Mouse (Mus musculus): ENCODE results near the gene Cpne4.
A peak's percentile ranks its signal among the peaks of the same experiment; 100 is the strongest.

Gene Cpne4

GRCm38 (mm10) chr9:104546986-104547385 is at the start of gene Cpne4:
TSS of gene Cpne4 (plus strand) at chr9:104547286.
- DNase-seq = no peak

GRCm38 (mm10) chr9:104515187-104515586 is 31.9 kb upstream of the Cpne4 start:
- DNase-seq = no peak

DNA sequence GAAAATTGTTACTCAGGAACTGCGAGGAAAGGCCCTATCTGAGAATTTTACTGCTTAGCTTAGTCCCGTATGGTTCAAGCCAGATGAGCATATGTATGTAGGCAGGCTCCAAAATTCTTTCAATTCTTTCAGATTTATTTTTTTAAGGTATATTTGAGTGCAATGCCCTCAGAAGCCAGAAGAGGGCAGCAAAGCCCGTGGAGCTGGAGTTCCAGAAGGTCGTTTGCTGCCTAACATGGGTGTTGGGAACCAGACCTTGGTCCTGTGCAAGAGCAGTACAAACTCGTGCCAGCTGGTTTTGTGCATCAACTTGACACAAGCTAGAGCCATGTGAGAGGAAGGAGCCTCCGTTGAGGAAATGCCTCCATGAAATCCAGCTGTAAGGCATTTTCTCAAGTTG is 11.6 kb upstream of the Cpne4 start:
- no peak for DNase-seq

GRCm38 (mm10) chr9:104565815-104566214 is 18.7 kb downstream of the Cpne4 start:
- DNase-seq = no peak

GRCm38 (mm10) chr9:104566468-104566867 is 19.4 kb downstream of the Cpne4 start:
- DNase-seq = no peak

DNA sequence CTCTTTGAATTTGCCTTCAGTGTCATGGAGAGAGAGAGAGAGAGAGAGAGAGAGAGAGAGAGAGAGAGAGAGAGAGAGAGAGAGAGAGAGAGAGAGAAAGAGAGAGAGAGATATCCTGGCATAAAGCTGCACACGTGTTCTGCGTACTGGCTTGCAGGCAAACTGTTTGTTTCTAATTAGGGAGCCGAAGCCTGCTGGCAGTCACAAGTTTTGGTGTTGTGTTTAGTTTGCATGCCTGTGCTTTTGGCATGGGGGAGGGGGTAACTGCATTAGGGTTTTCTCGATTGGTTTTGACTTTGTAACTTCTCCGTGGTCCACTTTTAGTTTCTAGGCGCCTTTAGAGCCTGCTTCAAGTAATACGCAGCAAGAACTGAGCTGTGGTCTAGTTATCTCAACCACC is 20.0 kb downstream of the Cpne4 start:
- no peak for DNase-seq

GRCm38 (mm10) chr9:104569480-104570167 is 22.5 kb downstream of the Cpne4 start:
- peak; percentile 17 to 29 for DNase-seq

DNA sequence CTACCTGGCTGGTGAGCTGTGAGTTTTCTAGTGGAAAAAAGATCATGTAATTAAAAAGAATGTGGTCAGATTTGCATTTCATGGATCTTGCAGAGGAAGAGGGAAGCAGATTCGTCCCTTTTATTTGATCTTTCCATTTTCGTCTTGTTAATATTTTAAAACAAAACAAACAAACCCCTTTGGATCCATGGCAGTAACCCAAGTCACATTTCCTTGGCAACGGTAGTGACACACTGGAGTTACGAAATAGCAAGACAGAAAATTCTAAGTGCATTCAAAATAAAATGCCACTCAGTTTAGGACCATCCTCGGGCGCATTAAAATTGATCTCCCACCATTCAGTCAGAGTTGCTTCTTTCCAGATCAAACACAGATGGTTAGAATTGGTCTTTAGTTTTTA is 25.8 kb downstream of the Cpne4 start:
- DNase-seq = no peak

GRCm38 (mm10) chr9:104574476-104574875 is 27.4 kb downstream of the Cpne4 start:
- DNase-seq = peak; percentile 33 to 61

- DNase-seq = no peak
Measured at GRCm38 (mm10) chr9:104581921-104582624, 35.0 kb downstream of the Cpne4 start.

GRCm38 (mm10) chr9:104582675-104583074 is 35.6 kb downstream of the Cpne4 start:
- DNase-seq = no peak

- peak; percentile 7 to 22 for DNase-seq
Measured at GRCm38 (mm10) chr9:104594550-104594949, 47.5 kb downstream of the Cpne4 start.

- no peak for DNase-seq
Measured at GRCm38 (mm10) chr9:104594979-104595378, 47.9 kb downstream of the Cpne4 start.

DNA sequence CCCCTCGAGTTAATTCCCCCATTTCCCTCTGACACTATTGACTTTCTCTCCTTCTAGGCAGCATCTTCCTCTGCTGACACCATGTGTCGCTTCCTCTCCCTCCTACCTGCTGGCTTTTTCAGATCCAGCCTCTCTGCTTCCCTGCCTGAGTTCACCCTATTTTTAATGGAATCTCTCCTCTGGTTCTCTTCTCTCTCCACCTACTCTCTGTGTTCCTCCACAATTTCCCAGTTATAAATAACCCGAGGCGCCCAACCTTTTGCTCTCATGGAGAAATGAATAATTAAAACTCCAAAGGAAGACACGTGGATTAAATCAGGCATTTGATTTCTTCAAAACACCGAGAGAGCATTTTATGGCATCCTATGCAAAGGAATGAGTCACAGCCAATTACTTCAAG is 65.4 kb downstream of the Cpne4 start:
- DNase-seq = no peak

GRCm38 (mm10) chr9:104616691-104617090 is 69.6 kb downstream of the Cpne4 start:
- DNase-seq = no peak

DNA sequence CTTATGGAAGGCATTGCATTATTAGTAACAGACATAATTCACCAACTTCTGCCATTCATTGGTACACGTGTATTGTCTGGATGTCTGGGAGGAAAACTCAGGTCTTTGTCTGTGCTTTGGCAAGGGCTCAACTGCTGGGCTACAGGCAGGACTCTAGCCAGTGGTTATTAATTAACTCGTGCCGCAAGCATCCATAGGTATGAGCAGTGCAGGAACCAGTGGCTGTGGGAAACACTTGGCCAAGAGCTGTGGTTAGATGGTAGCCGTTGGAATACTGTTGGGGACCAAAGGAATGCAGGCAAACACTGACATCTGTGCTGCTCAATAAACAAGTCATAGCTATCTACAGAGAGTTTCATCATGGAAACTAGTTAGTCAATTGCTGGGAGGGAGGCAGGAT is 76.5 kb downstream of the Cpne4 start:
- DNase-seq = no peak

GRCm38 (mm10) chr9:104627816-104628215 is 80.7 kb downstream of the Cpne4 start:
- no peak for DNase-seq

- no peak for DNase-seq
Measured at GRCm38 (mm10) chr9:104629282-104629681, 82.2 kb downstream of the Cpne4 start.

GRCm38 (mm10) chr9:104646348-104646994 is 99.4 kb downstream of the Cpne4 start:
- no peak for DNase-seq

- no peak for DNase-seq
Measured at GRCm38 (mm10) chr9:104652691-104653261, 105.7 kb downstream of the Cpne4 start.

DNA sequence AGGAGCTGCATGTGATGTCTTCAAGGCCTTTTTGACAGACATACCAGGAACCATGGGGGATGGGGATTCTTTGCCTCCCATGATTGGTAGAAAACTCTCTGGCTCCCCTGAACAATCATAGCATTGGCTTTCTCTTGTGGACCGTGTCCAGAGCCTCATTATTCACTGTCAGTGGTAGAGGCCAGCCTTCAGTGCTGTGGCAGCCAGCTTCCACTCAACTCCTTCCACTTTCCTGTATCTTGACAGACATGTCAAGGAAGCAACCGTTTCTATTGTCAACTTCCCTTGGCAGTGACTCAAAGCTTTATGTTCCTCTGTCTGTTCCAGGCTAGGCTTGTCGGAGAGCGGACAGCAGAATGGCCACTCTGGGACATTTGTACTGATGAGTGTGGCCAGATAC is 112.7 kb downstream of the Cpne4 start:
- DNase-seq = no peak

- no peak for DNase-seq
Measured at GRCm38 (mm10) chr9:104676665-104677064, 129.6 kb downstream of the Cpne4 start.

- no peak for DNase-seq
Measured at GRCm38 (mm10) chr9:104678571-104678970, 131.5 kb downstream of the Cpne4 start.

GRCm38 (mm10) chr9:104687051-104687450 is 140.0 kb downstream of the Cpne4 start:
- DNase-seq = no peak
